Mouse (Mus musculus) spleen, adult 2 months (tissue): ENCODE data around the gene Fam149b. TPM values are rescaled to one million over a fixed set of nuclear protein-coding genes. Genes with fewer than 3 reads are reported as not detected.

Experiments used
- DNase-seq, 2 experiments: peaks; one replicate each; pipeline versions ENCODE4 v3.0.0 to v3.0.0-alpha.2; 2012 to 2021; ENCODE audit warnings: low spot score in 2 of 2, low read depth in 1 of 2
- H3K27ac ChIP-seq: fragments of 200-500 bp; 2 replicates; pipeline ENCODE4 v1.5.1; 2012; ENCODE audit warnings: low read length, inconsistent platforms; ENCODE audit not compliant: insufficient read depth
- H3K27me3 ChIP-seq: fragments of 200-500 bp; 2 replicates; pipeline ENCODE4 v1.6.1; 2012; ENCODE audit warnings: mild to moderate bottlenecking, moderate library complexity, low read length, inconsistent platforms; ENCODE audit not compliant: control insufficient read depth, insufficient read depth
- H3K36me3 ChIP-seq: fragments of 200-500 bp; 2 replicates; pipeline ENCODE4 v1.6.1; 2012; ENCODE audit warnings: mild to moderate bottlenecking, low read length, inconsistent platforms; ENCODE audit not compliant: control insufficient read depth, insufficient read depth
- H3K4me1 ChIP-seq: fragments of 200-500 bp; 2 replicates; pipeline ENCODE4 v1.6.1; 2011; ENCODE audit warnings: inconsistent platforms; ENCODE audit not compliant: control insufficient read depth, insufficient read depth, insufficient read length
- H3K4me3 ChIP-seq: fragments of 200-500 bp; 2 replicates; pipeline ENCODE4 v1.5.1; 2011; ENCODE audit warnings: mild to moderate bottlenecking, inconsistent platforms; ENCODE audit not compliant: insufficient read depth, insufficient read length; ENCODE audit errors: extremely low read depth
- CTCF ChIP-seq: fragments of 200-500 bp; IDR thresholded peaks from 2 replicates; pipeline ENCODE4 v1.5.1; 2011; ENCODE audit warnings: mild to moderate bottlenecking, inconsistent platforms; ENCODE audit not compliant: insufficient read depth, insufficient read length, insufficient replicate concordance; ENCODE audit errors: extremely low read depth
- POLR2A ChIP-seq: fragments of 200-500 bp; IDR thresholded peaks from 2 replicates; pipeline ENCODE4 v1.6.1; 2011; ENCODE audit warnings: low read depth, low read length, inconsistent platforms
- WGBS: fragments of 180-500 bp; shearing (Covaris S2); methylation state at CpG from one replicate; pipeline ENCODE4 v1.1.7; 2018; 5-methylcytosine and 5-hydroxymethylcytosine counted together
- polyA plus RNA-seq: library from polyadenylated mRNA; depleted of rRNA; stranded (reverse); fragments of >200 nt; gene quantifications from 2 replicates; pipeline ENCODE4 v1.2.3, GENCODE M21; 2012

The Fam149b gene
- polyA plus RNA-seq, 1 experiment = 12.6 TPM

DNA sequence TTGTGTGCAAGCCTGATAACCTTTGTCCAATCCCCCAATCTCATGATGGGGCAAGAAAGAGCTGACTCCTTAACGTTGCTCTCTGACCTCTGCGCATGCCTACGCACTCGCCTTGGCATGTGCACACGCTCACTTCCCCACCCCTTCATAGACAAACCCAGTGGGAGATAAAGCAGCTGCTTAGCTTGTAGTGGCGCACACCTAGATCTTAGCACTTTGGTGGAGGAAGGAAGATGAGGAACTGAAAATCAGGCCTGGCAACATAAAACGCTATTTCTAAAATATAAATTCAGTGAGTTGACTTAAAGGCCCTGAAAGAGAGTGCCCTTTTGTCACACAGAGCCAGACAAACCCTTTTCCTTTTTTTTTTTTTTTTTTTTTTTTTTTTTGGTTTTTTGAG, 22.8 kb downstream of the Fam149b start:
- H3K36me3 ChIP-seq = peaks cover 14% of the 10 kb centered on the region
- TF ChIP-seq POLR2A = 0 out of 2 replicates have a peak, but pooled peaks have one; percentile 3
- TF ChIP-seq CTCF = no peak
- DNase-seq = peak; percentile 47 to 64
- 28% methylated on average over 7 of the region's 7 CpGs for WGBS
- no peak overlapping the region for H3K4me3 ChIP-seq
- H3K27me3 ChIP-seq = no peaks in the 10 kb centered on the region
- peak overlapping the region; percentile 56; the same call in 1 of the 2 replicates for H3K27ac ChIP-seq
- H3K4me1 ChIP-seq = peaks cover 7% of the 10 kb centered on the region

DNA sequence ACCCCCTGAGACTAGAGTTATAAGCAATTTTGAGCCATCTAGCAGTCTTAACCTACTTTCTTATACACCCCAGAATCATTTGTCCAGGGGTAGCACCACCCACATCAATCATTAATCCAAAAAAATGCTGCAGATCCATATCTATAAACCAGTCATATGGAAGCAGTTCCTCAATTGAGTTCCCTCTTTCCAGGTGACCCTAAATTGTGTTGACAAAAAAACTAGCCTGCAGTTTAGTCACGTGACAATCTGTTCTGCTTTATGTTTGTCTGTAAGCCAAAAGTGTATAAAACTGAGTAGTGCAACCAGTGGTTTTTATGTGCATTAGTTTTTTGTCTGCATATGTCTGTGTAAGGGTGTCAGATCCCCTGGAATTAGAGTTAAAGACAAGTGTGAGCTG, 23.9 kb downstream of the Fam149b start:
- H3K4me3 ChIP-seq = no peak overlapping the region
- no peaks in the 10 kb centered on the region for H3K27me3 ChIP-seq
- peaks cover 7% of the 10 kb centered on the region for H3K4me1 ChIP-seq
- peak overlapping the region; percentile 23; the same call in 1 of the 2 replicates for H3K27ac ChIP-seq
- DNase-seq = no peak
- TF ChIP-seq CTCF = no peak
- TF ChIP-seq POLR2A = no peak
- WGBS = 63% methylated on average over 1 of the region's 1 CpGs
- peaks cover 13% of the 10 kb centered on the region for H3K36me3 ChIP-seq

DNA sequence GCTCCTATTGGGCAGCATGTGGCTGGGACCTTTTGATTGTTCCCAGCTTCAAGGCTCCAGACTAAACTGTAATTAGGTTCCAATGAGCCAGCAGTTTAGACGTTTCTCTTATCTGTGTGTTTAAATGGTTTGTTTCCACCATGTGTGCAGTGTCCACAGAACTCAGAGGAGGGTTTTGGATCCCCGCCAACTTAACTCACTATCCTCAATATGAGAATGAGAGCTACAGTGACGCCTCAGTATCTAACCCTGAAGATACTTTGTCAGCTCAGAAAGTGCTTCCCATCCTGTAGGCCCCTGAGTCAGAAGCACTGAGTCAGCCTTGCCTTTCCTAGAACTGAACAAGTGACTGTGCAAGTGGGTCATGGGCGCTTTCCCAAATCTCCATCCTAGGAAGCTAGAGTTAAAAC, 29.2 kb downstream of the Fam149b start:
- H3K27ac ChIP-seq = no peak overlapping the region
- H3K36me3 ChIP-seq = peaks cover 13% of the 10 kb centered on the region
- no peak overlapping the region for H3K4me3 ChIP-seq
- peaks cover 13% of the 10 kb centered on the region for H3K4me1 ChIP-seq
- whole genome bisulfite sequencing = 80% methylated on average over 4 of the region's 4 CpGs
- H3K27me3 ChIP-seq = no peaks in the 10 kb centered on the region
- no peak for DNase-seq
- TF ChIP-seq POLR2A (no peak), CTCF (no peak)

DNA sequence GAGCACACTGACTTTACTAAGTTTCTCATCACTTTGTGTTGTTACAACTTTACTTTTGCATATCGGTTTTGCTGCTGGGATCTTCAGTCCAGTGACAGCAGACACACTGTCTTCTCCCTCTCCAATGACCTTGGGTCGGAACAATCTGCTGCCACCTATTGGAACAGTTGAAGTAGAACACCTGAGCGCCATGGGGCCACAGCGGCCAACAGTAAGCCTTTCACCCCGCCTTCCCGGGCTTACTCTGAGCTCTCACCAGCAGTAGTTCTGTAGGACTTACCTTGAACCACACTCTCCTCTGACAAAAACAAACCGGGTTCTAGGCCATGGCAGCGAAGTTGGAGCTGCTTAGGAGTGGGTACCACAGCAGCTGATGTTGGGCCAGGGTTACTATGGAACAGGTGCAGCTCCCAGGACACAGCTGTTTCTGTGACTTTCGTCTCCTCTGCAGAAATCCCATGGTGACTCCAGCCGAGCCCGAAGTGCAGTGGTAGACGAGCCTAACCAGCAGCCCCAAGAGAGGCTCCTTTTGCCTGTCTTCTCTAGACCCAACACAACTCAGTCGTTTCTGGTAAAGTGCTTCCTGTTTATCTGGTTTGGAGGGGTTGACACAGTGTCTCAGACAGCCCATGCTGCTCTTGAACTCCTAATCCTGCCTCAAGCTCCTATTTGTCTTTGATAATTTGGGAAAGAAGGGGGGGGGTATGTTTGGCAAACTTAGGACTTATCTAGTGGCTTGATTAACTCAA, 30.5 kb downstream of the Fam149b start:
- peaks cover 13% of the 10 kb centered on the region; the same call in 1 of the 2 replicates for H3K4me1 ChIP-seq
- no peak for TF ChIP-seq POLR2A
- peak; percentile 77; the same call in 1 of the 2 replicates for TF ChIP-seq CTCF
- 12% methylated on average over 13 of the region's 13 CpGs for WGBS
- H3K27me3 ChIP-seq = no peaks in the 10 kb centered on the region
- H3K27ac ChIP-seq = peak overlapping the region; percentile 93
- peak; percentile 69 for DNase-seq
- H3K36me3 ChIP-seq = peaks cover 16% of the 10 kb centered on the region
- H3K4me3 ChIP-seq = peak overlapping the region; percentile 62

DNA sequence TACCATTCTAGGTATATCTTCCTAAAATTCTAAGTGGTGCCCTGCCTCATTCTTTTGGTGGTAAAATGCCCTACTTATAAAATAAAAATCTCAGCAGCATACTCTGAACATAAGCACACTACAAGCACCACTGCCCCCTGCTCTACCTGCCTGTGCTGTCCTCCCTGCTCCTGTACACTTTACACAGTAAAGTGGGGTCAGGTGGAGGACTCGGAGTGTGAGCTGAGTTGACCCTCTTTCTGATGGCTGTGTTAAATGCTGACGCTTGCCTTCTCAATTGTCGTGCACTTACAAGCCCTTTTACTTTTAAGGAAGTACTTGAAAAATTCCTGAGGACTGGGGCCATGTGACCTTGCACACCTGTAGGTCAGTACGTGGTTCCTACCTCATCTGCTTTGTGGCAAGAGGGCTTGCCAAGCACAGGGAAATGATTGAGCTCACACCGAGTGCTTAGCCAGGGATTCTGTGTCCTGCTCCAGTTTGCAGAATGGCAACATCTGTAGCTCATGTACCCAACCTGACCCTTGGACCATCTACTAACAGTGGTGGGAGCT, 31.2 kb downstream of the Fam149b start:
- Histone ChIP-seq H3K4me3 (peak overlapping the region; percentile 41), H3K36me3 (peaks cover 15% of the 10 kb centered on the region), H3K4me1 (peaks cover 13% of the 10 kb centered on the region; the same call in 1 of the 2 replicates), H3K27me3 (no peaks in the 10 kb centered on the region), H3K27ac (peak overlapping the region; percentile 93)
- TF ChIP-seq POLR2A (no peak), CTCF (no peak)
- WGBS = 31% methylated on average over 5 of the region's 5 CpGs
- peak; percentile 18 to 32 for DNase-seq

DNA sequence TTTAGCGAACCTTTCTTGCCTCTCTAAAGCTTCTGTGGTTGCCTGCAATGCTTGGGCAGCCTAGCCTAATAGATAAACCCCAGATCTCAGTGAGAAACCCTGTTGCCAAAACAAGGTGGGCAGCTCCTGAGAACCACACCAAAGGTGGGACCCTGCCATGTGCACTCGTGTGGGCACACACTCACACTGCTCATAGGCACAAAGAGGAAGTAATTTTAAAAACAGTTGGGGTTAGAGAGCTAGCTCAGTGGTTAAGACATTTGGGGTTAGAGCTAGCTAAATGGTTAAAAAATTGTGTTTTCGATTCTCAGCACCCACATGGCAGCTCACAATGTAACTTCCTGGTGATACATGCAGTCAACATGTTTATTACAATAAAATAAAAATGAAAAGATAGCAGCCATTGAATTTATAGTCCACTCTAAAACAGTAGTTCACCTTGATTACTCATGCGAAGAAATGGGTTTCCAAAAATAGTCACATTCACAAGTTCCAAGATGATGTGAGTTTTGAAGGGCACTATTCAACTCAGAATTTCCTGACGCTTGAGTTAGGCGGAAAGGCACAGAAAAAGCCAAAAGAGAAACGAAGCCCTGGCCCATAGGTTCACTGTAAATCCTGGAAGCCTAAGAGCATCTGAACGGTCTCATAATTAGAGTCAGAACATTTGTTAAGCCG, 31.9 kb downstream of the Fam149b start:
- Histone ChIP-seq H3K4me1 (peaks cover 13% of the 10 kb centered on the region; the same call in 1 of the 2 replicates), H3K27ac (peak overlapping the region; percentile 93), H3K27me3 (no peaks in the 10 kb centered on the region), H3K4me3 (peak overlapping the region; percentile 41; the same call in 1 of the 2 replicates), H3K36me3 (peaks cover 13% of the 10 kb centered on the region)
- TF ChIP-seq POLR2A (no peak), CTCF (no peak)
- DNase-seq = peak; percentile 63 to 65
- WGBS = 25% methylated on average over 9 of the region's 9 CpGs
